In the genomic region with DNA sequence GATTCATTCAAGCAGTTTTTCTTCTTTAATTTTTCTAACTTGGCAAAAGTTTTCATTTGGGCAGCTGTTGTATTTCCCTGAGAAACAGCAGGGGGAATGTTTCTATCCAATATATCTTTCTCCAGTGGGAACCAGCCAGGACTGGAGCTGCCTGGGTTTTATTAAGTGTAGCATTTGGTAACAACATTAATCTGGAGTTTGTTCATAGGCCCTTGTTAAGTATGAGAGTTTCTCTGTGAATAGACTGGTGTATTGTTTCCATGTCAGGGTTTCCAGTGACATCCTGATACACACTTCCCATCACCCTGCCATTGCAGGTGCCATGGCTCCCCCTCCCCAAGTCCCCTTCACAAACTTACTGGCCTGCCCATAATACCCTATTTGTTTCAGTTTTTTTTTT, we compare ENCODE assay signal across 9 mouse cellular contexts.
DNase-seq lines count a peak whose midpoint lies in the region; ATAC-seq lines count a peak whose summit lies in the region.
"Had no signal": no experiment of that assay in that cellular context is flagged by ENCODE, and none has a peak within 500 bp of the region (broad histone marks: within the 10 kb centered on the region; RNA-seq: fewer than 3 reads in every experiment).

No protein-coding gene starts in this region.

- no peak for ATAC-seq in heart, embryonic 15.5 days (replicated peaks; ENCODE audit: insufficient number of reproducible peaks, insufficient read depth, low FRiP score, low read depth)
- ATAC-seq in forebrain, embryonic 14.5 days, result peak; percentile 38; the same call in 1 of the 2 replicates
- ATAC-seq in kidney, embryonic 15.5 days (replicated peaks; ENCODE audit: low FRiP score), result peak; percentile 52; the same call in 1 of the 2 replicates
- no peak for ATAC-seq in neural tube, embryonic 12.5 days (ENCODE audit: low FRiP score, low read depth)

- no peak for DNase-seq in heart, postnatal 4 days
- peak; percentile 46 for DNase-seq in forebrain, embryonic 14.5 days (ENCODE audit: low spot score)
- no peak for DNase-seq in layer of hippocampus, postnatal 14 days (ENCODE audit: low spot score in 2 of 2)
- DNase-seq in thymus, postnatal 10 days (ENCODE audit: low spot score in 2 of 2), result no peak
- no peak for DNase-seq in frontal cortex, adult 2 months (ENCODE audit: extremely low spot score in 1 of 2, low spot score in 1 of 2)

- H3K9me3 ChIP-seq in heart, embryonic 15.5 days (replicated peaks), result no peaks in the 10 kb centered on the region
- no peaks in the 10 kb centered on the region for H3K9me3 ChIP-seq in forebrain, embryonic 14.5 days (replicated peaks; ENCODE audit: control insufficient read depth, low read length)
- H3K9me3 ChIP-seq in kidney, embryonic 15.5 days (replicated peaks), result no peaks in the 10 kb centered on the region
- H3K9me3 ChIP-seq in neural tube, embryonic 12.5 days, result no peaks in the 10 kb centered on the region

- H3K9ac ChIP-seq in heart, embryonic 15.5 days, result no peak overlapping the region
- H3K9ac ChIP-seq in forebrain, embryonic 14.5 days (ENCODE audit: low read length), result peak overlapping the region; percentile 40
- no peak overlapping the region for H3K9ac ChIP-seq in kidney, embryonic 15.5 days
- no peak overlapping the region for H3K9ac ChIP-seq in neural tube, embryonic 12.5 days

- peak overlapping the region; percentile 67 for H3K27ac ChIP-seq in heart, embryonic 15.5 days
- H3K27ac ChIP-seq in forebrain, embryonic 14.5 days (ENCODE audit: low read depth, low read length), result peak overlapping the region; percentile 81; the same call in 1 of the 2 replicates
- H3K27ac ChIP-seq in kidney, embryonic 15.5 days, result peak overlapping the region; percentile 92
- no peak overlapping the region for H3K27ac ChIP-seq in neural tube, embryonic 12.5 days

- peak overlapping the region; percentile 27; the same call in 1 of the 2 replicates for H3K4me2 ChIP-seq in heart, embryonic 15.5 days
- H3K4me2 ChIP-seq in forebrain, embryonic 14.5 days (ENCODE audit: low read length), result no peak overlapping the region
- peak overlapping the region; percentile 41 for H3K4me2 ChIP-seq in kidney, embryonic 15.5 days
- peak overlapping the region; percentile 38; the same call in 1 of the 2 replicates for H3K4me2 ChIP-seq in neural tube, embryonic 12.5 days (replicated peaks)

- peaks cover 57% of the 10 kb centered on the region for H3K4me1 ChIP-seq in heart, embryonic 15.5 days (replicated peaks)
- H3K4me1 ChIP-seq in forebrain, embryonic 14.5 days (ENCODE audit: control insufficient read depth, insufficient read depth, low read length), result peaks cover 40% of the 10 kb centered on the region
- peaks cover 73% of the 10 kb centered on the region for H3K4me1 ChIP-seq in kidney, embryonic 15.5 days
- H3K4me1 ChIP-seq in neural tube, embryonic 12.5 days, result peaks cover 59% of the 10 kb centered on the region

- no peaks in the 10 kb centered on the region for H3K27me3 ChIP-seq in heart, embryonic 15.5 days
- no peaks in the 10 kb centered on the region for H3K27me3 ChIP-seq in forebrain, embryonic 14.5 days (replicated peaks; ENCODE audit: control insufficient read depth, insufficient read depth, low read length)
- no peaks in the 10 kb centered on the region for H3K27me3 ChIP-seq in kidney, embryonic 15.5 days
- no peaks in the 10 kb centered on the region for H3K27me3 ChIP-seq in neural tube, embryonic 12.5 days (replicated peaks)

- no peak overlapping the region for H3K4me3 ChIP-seq in heart, embryonic 15.5 days
- no peak overlapping the region for H3K4me3 ChIP-seq in forebrain, embryonic 14.5 days (ENCODE audit: low read depth, low read length)
- H3K4me3 ChIP-seq in kidney, embryonic 15.5 days (replicated peaks), result no peak overlapping the region
- H3K4me3 ChIP-seq in neural tube, embryonic 12.5 days, result no peak overlapping the region
- H3K4me3 ChIP-seq: myocyte had no signal

- H3K36me3 ChIP-seq in heart, embryonic 15.5 days, result no peaks in the 10 kb centered on the region
- H3K36me3 ChIP-seq in forebrain, embryonic 14.5 days (ENCODE audit: control insufficient read depth, insufficient read depth, low read length), result no peaks in the 10 kb centered on the region
- no peaks in the 10 kb centered on the region for H3K36me3 ChIP-seq in kidney, embryonic 15.5 days
- H3K36me3 ChIP-seq in neural tube, embryonic 12.5 days, result no peaks in the 10 kb centered on the region

Comparison
In these comparisons a context has a peak if more than half of its experiments do, and no peak if none do; other contexts are left out.
1. ATAC-seq: peak in forebrain, embryonic 14.5 days (single experiment) and kidney, embryonic 15.5 days (single experiment); none in heart, embryonic 15.5 days (single experiment) and neural tube, embryonic 12.5 days (single experiment).